Mouse (Mus musculus): ENCODE data around the gene Cmss1. TPM values are rescaled to one million over a fixed set of nuclear protein-coding genes. Genes with fewer than 3 reads are reported as not detected.
A peak's percentile ranks its signal among the peaks of the same experiment; 100 is the strongest.

Gene Cmss1
- polyA plus RNA-seq, 1 experiment, result 9.0 TPM

DNA sequence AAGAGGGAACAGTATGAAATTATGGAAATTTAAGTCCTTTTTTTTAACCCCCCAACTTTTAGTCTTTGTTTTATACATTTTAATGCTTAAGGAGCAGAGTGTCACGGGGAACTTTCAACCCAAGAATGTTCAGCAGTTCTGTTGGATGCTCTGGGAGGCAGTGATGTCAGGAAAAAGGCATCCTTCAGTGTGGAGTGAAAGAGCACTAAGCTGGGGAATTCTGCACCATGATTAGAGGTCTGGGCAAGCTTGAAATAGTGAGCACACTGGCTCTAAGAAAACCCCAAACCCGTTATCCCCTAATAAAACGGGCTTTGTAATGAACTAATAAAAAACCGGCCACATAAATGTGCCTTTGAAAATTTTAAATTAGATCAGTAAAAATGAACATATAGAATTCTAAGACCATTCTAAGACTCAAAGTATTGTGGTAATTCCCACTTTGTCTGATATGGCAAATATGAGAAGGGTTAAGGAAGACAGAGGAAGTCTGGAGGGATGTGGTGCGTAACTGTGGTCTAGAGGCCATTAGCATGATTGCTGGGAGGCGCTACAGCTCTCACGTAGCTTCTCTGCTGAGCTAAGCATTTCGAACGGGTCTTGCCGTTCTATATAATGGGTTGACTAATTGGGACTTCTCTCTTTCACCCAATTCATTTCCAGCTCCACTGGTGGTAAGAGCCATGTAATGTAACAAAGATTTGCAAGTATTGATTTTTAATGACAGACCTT, 165.8 kb downstream of the Cmss1 start:
- H3K4me3 ChIP-seq (ENCODE audit: insufficient read depth, low read length), result no peak overlapping the region
- peak overlapping the region; percentile 66 for H3K27ac ChIP-seq (ENCODE audit: insufficient read depth, low read length)
- H3K4me1 ChIP-seq (ENCODE audit: control insufficient read depth, insufficient read depth, low read length), result peaks cover 8% of the 10 kb centered on the region
- TF ChIP-seq CTCF (IDR thresholded peaks at IDR 0.05; ENCODE audit: borderline replicate concordance, insufficient read depth, low read length), result no peak
- TF ChIP-seq POLR2A (IDR thresholded peaks at IDR 0.05; ENCODE audit: low read depth, low read length), result no peak

DNA sequence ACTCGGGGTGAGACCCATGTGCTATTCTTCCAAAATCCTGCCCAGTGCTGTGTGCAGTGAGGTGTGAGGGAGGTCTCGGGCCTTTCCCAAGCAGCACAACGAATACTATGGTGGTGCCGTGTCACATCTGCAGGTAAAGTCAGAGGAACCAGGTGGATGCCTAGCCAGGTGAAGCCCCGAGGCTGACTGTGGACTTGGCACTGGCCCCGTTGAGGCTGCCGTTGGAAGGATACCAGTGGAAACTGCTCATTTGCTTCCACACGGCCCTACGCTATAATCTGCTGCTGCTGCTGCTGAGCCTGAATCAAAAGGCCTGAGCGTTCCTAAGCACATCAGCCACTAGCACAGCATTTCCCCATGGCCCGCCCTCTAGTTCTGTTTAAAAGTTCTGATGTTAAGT, 167.5 kb downstream of the Cmss1 start:
- H3K27ac ChIP-seq (ENCODE audit: insufficient read depth, low read length), result no peak overlapping the region
- peaks cover 6% of the 10 kb centered on the region for H3K4me1 ChIP-seq (ENCODE audit: control insufficient read depth, insufficient read depth, low read length)

DNA sequence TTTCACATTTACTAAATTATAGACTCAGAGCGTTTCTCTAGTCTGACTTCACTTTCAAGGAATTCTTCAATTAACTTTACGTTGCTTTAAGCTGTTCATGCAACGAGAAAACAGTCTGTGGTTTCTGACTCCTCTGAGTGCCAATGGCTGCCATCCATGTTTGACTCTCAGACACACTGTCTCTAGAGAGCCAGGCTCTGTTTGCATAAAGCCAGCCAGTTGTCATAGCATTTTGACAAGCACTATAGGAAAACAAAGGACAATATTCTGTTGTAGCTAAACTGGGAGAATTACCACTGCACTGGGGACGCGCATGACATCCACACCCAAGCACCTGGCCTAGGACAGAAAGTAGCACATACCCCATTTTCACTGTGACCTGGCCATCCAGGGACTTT, 168.4 kb downstream of the Cmss1 start:
- Histone ChIP-seq H3K4me3 (ENCODE audit: insufficient read depth, low read length) (no peak overlapping the region), H3K27ac (ENCODE audit: insufficient read depth, low read length) (peak overlapping the region; percentile 48), H3K4me1 (ENCODE audit: control insufficient read depth, insufficient read depth, low read length) (peaks cover 8% of the 10 kb centered on the region)
- no peak for TF ChIP-seq POLR2A (IDR thresholded peaks at IDR 0.05; ENCODE audit: low read depth, low read length)
- TF ChIP-seq CTCF (IDR thresholded peaks at IDR 0.05; ENCODE audit: borderline replicate concordance, insufficient read depth, low read length), result no peak

More for the DNA sequence above, 167.5 kb downstream of the Cmss1 start:
- TF ChIP-seq POLR2A (IDR thresholded peaks at IDR 0.05; ENCODE audit: low read depth, low read length), result no peak
- no peak overlapping the region for H3K4me3 ChIP-seq (ENCODE audit: insufficient read depth, low read length)

DNA sequence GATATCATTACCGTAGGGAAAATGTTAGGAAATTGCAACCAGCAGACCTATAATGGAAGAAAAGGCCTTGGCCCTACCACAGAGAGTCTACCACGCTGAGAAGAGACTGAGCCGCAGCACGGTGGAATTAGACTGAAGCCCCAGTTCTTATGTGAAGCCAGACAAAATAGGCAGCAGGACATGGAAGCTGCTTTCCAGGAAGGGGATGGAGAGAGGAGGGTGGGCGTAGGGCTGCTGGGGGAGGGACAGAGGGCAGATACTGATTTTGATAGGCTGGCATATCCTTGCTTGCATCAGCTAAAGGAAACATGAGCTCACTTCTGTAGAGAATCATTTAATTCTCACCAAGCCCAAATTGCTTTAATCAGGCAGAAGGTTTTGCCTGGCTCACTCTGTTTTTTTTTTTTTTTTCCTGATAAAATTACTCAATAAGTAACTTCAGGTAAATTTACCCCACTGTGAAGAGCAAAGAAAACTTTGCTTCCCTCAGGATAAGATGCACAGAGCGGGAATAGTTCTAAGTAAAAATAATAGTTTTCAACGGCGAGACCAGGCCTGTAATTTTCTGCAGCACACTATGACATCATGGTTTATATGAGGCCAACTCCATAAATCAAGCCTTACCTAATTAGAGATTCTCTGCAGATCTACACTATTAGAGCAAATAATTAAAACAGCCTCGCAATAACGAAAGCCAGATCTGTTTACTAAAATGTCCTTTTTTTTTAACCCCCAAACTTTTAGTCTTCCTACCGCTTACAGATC, 169.0 kb downstream of the Cmss1 start:
- TF ChIP-seq POLR2A (IDR thresholded peaks at IDR 0.05; ENCODE audit: low read depth, low read length) (no peak; the same call in 1 of the 2 replicates), CTCF (IDR thresholded peaks at IDR 0.05; ENCODE audit: borderline replicate concordance, insufficient read depth, low read length) (no peak)
- Histone ChIP-seq H3K27ac (ENCODE audit: insufficient read depth, low read length) (peak overlapping the region; percentile 48), H3K4me1 (ENCODE audit: control insufficient read depth, insufficient read depth, low read length) (peaks cover 8% of the 10 kb centered on the region), H3K4me3 (ENCODE audit: insufficient read depth, low read length) (no peak overlapping the region)

DNA sequence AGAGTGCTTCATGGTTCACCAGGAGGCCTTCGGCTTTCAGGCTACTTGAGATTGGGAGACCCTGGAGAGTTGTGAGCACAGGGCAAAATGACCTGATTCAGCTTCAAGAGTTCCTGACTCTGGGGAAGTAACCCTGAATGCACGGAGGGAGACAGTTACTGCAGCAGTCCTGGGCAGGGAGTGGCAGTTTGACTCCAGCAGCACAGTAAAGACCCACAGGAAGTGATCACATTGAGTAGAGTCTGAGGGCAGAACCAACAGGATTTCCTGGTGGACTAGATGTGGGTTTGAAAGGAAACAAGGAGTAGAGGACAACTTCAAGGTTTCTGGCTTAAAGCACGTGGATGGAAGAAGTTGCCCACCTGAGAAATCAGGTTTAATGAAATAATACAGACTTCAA, 172.0 kb downstream of the Cmss1 start:
- Histone ChIP-seq H3K4me3 (ENCODE audit: insufficient read depth, low read length) (no peak overlapping the region), H3K4me1 (ENCODE audit: control insufficient read depth, insufficient read depth, low read length) (peaks cover 8% of the 10 kb centered on the region), H3K27ac (ENCODE audit: insufficient read depth, low read length) (no peak overlapping the region)
- TF ChIP-seq CTCF (IDR thresholded peaks at IDR 0.05; ENCODE audit: borderline replicate concordance, insufficient read depth, low read length) (no peak), POLR2A (IDR thresholded peaks at IDR 0.05; ENCODE audit: low read depth, low read length) (no peak)

DNA sequence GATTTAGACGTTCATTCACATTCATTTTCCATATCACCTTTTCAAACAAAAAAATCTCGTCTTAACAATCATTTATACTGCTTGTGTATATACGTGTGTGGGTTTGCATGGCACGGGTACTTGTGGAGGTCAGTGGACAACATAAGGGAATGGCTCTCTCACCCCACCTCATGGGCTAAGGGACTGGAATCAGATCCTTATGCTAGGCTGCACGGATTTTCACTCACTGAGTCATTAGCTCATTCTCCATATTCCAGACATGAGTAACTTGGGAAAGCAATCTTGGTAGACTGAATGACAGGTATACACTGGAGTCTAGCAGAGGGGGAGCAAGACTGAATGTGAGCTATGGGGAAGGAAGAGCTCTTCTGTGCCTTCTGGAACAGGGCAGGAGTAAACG, 173.0 kb downstream of the Cmss1 start:
- TF ChIP-seq POLR2A (IDR thresholded peaks at IDR 0.05; ENCODE audit: low read depth, low read length) (no peak), CTCF (IDR thresholded peaks at IDR 0.05; ENCODE audit: borderline replicate concordance, insufficient read depth, low read length) (no peak)
- peak overlapping the region; percentile 77 for H3K27ac ChIP-seq (ENCODE audit: insufficient read depth, low read length)
- H3K4me1 ChIP-seq (ENCODE audit: control insufficient read depth, insufficient read depth, low read length), result peaks cover 13% of the 10 kb centered on the region
- no peak overlapping the region for H3K4me3 ChIP-seq (ENCODE audit: insufficient read depth, low read length)

DNA sequence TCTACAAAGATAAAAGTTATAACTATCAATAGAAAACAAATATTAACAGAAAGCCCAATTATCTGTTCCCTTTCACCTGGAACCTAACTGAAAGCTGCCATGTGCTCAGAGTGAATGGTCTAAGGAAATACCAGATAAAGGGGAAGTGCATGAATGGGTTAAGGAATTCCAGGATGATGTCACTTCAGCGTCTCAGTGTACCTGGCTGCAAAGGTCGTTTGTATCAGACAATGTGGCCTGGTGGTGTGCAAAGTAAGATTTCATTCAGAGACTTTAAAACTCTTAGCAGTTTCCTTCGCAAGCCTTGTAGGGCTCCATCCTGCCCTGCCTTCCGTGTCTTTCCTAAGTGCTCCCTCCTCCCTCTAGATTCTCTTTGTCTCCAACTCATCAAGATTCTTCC, 173.5 kb downstream of the Cmss1 start:
- peak overlapping the region; percentile 74 for H3K27ac ChIP-seq (ENCODE audit: insufficient read depth, low read length)
- TF ChIP-seq CTCF (IDR thresholded peaks at IDR 0.05; ENCODE audit: borderline replicate concordance, insufficient read depth, low read length) (no peak), POLR2A (IDR thresholded peaks at IDR 0.05; ENCODE audit: low read depth, low read length) (no peak)
- H3K4me1 ChIP-seq (ENCODE audit: control insufficient read depth, insufficient read depth, low read length), result peaks cover 9% of the 10 kb centered on the region
- H3K4me3 ChIP-seq (ENCODE audit: insufficient read depth, low read length), result no peak overlapping the region

DNA sequence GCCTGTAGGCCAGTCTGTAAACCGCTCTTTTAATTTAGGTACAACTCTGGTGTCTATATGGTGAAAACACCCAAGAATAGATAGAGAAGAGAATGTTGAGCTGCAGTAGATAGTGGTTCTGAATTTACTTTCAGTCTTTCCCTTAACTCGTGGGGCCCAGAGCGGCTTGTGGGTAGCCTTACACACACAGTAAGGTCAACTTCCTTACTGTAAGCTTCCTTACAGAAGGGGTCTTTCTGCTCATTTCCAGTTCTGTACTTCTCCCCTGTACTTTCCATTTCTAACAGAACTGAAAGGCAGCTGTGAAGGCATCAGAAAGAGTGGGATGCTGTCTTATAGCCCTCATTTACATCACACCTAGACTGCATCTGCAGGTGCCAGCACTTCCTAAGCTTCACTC, 175.4 kb downstream of the Cmss1 start:
- Histone ChIP-seq H3K4me1 (ENCODE audit: control insufficient read depth, insufficient read depth, low read length) (peaks cover 16% of the 10 kb centered on the region), H3K27ac (ENCODE audit: insufficient read depth, low read length) (no peak overlapping the region)
- TF ChIP-seq CTCF (IDR thresholded peaks at IDR 0.05; ENCODE audit: borderline replicate concordance, insufficient read depth, low read length) (no peak), POLR2A (IDR thresholded peaks at IDR 0.05; ENCODE audit: low read depth, low read length) (no peak)

DNA sequence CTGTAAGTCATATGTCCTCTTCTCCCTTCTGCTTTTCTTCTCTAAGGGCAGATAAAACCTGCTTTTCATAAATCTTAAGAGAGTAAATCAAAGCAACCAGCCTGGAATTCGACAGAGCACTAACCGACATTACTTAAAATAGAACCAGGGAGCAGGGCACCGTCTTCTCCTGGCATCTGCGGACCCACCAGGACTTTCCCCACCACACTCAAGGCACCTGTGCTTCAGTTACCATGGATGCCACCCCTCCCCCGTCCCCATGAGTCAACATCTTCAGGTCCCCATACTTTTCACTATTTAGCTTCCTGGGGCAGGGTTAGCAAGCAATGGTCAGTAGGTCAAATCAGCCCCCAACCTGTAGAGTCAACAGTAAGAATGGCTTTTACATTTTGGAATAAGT, 177.7 kb downstream of the Cmss1 start:
- TF ChIP-seq POLR2A (IDR thresholded peaks at IDR 0.05; ENCODE audit: low read depth, low read length), result no peak
- TF ChIP-seq CTCF (IDR thresholded peaks at IDR 0.05; ENCODE audit: borderline replicate concordance, insufficient read depth, low read length), result no peak
- Histone ChIP-seq H3K4me3 (ENCODE audit: insufficient read depth, low read length) (no peak overlapping the region), H3K27ac (ENCODE audit: insufficient read depth, low read length) (peak overlapping the region; percentile 43; the same call in 1 of the 2 replicates), H3K4me1 (ENCODE audit: control insufficient read depth, insufficient read depth, low read length) (peaks cover 22% of the 10 kb centered on the region)

More for the DNA sequence above, 175.4 kb downstream of the Cmss1 start:
- no peak overlapping the region for H3K4me3 ChIP-seq (ENCODE audit: insufficient read depth, low read length)

Measured in embryonic fibroblast, embryonic 13.5 days (primary cell).